Mouse (Mus musculus): Measurements from ENCODE around the gene Tacc2. TPM values are rescaled to one million over a fixed set of nuclear protein-coding genes. Genes with fewer than 3 reads are reported as not detected.

The Tacc2 gene
- total RNA-seq, 2 experiments from 2014 or later: 515 to 576 TPM

GRCm38 (mm10) chr7:130600546-130600945 is 23.3 kb downstream of the Tacc2 start:
- intact Hi-C loops (cut with DNase I): loop anchor here (10.0 kb wide), 1 partner anchor 66 kb away; no protein-coding TSS in a partner anchor
- no peak for TF ChIP-seq CTCF (IDR thresholded peaks at IDR 0.05)
- Histone ChIP-seq H3K4me3 (no peak overlapping the region), H3K27ac (peak overlapping the region; percentile 35; the same call in 1 of the 2 replicates)
- DNase-seq: no peak

- no peak for TF ChIP-seq CTCF (IDR thresholded peaks at IDR 0.05)
- intact Hi-C loops (cut with DNase I): loop anchor here (10.0 kb wide), 1 partner anchor 68 kb away; no protein-coding TSS in a partner anchor
- Histone ChIP-seq H3K27ac (peak overlapping the region; percentile 12; the same call in 1 of the 2 replicates), H3K4me3 (no peak overlapping the region)
- no peak for DNase-seq
Observed at GRCm38 (mm10) chr7:130602804-130603203, 25.6 kb downstream of the Tacc2 start.

- H3K4me3 ChIP-seq: no peak overlapping the region
- no peak for TF ChIP-seq CTCF (IDR thresholded peaks at IDR 0.05)
- DNase-seq: no peak
- no peak overlapping the region for H3K27ac ChIP-seq
- intact Hi-C loops (cut with DNase I): loop anchor here (10.0 kb wide), 1 partner anchor 69 kb away; no protein-coding TSS in a partner anchor
Observed at GRCm38 (mm10) chr7:130603556-130603955, 26.3 kb downstream of the Tacc2 start.

GRCm38 (mm10) chr7:130604390-130604789 is 27.2 kb downstream of the Tacc2 start:
- no peak for TF ChIP-seq CTCF (IDR thresholded peaks at IDR 0.05)
- H3K4me3 ChIP-seq: no peak overlapping the region
- H3K27ac ChIP-seq: 0 out of 2 replicates have a peak overlapping the region, but pooled peaks have one; percentile 2
- intact Hi-C loops (cut with DNase I): loop anchor here (10.0 kb wide), 1 partner anchor 70 kb away; no protein-coding TSS in a partner anchor
- no peak for DNase-seq

GRCm38 (mm10) chr7:130605111-130605510 is 27.9 kb downstream of the Tacc2 start:
- peak overlapping the region; percentile 2; the same call in 1 of the 2 replicates for H3K27ac ChIP-seq
- TF ChIP-seq CTCF (IDR thresholded peaks at IDR 0.05): peak; percentile 76
- no peak for DNase-seq
- intact Hi-C loops (cut with DNase I): loop anchor here (5.0 to 10.0 kb wide), 2 partner anchors 67 to 70 kb away; no protein-coding TSS in a partner anchor
- no peak overlapping the region for H3K4me3 ChIP-seq

GRCm38 (mm10) chr7:130606958-130607357 is 29.7 kb downstream of the Tacc2 start:
- no peak overlapping the region for H3K4me3 ChIP-seq
- no peak overlapping the region for H3K27ac ChIP-seq
- no peak for DNase-seq
- no peak for TF ChIP-seq CTCF (IDR thresholded peaks at IDR 0.05)
- intact Hi-C loops (cut with DNase I): loop anchor here (5.0 to 10.0 kb wide), 2 partner anchors 65 to 72 kb away; no protein-coding TSS in a partner anchor

- Histone ChIP-seq H3K4me3 (no peak overlapping the region), H3K27ac (peak overlapping the region; percentile 82)
- no peak for TF ChIP-seq CTCF (IDR thresholded peaks at IDR 0.05)
- DNase-seq: peak; percentile 47
- intact Hi-C loops (cut with DNase I): no loop called here
Observed at GRCm38 (mm10) chr7:130613973-130614372, 36.7 kb downstream of the Tacc2 start.

- no peak overlapping the region for H3K27ac ChIP-seq
- no peak for DNase-seq
- intact Hi-C loops (cut with DNase I): no loop called here
- no peak overlapping the region for H3K4me3 ChIP-seq
- TF ChIP-seq CTCF (IDR thresholded peaks at IDR 0.05): no peak
Observed at GRCm38 (mm10) chr7:130617591-130617990, 40.4 kb downstream of the Tacc2 start.

GRCm38 (mm10) chr7:130621068-130621467 is 43.8 kb downstream of the Tacc2 start:
- Histone ChIP-seq H3K27ac (no peak overlapping the region), H3K4me3 (no peak overlapping the region)
- no peak for TF ChIP-seq CTCF (IDR thresholded peaks at IDR 0.05)
- DNase-seq: no peak
- intact Hi-C loops (cut with DNase I): no loop called here

- DNase-seq: peak; percentile 50
- peak overlapping the region; percentile 16 for H3K27ac ChIP-seq
- no peak overlapping the region for H3K4me3 ChIP-seq
- intact Hi-C loops (cut with DNase I): no loop called here
- TF ChIP-seq CTCF (IDR thresholded peaks at IDR 0.05): no peak
Observed at GRCm38 (mm10) chr7:130621953-130622352, 44.7 kb downstream of the Tacc2 start.

- no peak for TF ChIP-seq CTCF (IDR thresholded peaks at IDR 0.05)
- intact Hi-C loops (cut with DNase I): no loop called here
- Histone ChIP-seq H3K4me3 (no peak overlapping the region), H3K27ac (peak overlapping the region; percentile 16)
- DNase-seq: peak; percentile 62
Observed at GRCm38 (mm10) chr7:130622359-130622758, 45.1 kb downstream of the Tacc2 start.

- Histone ChIP-seq H3K27ac (no peak overlapping the region), H3K4me3 (no peak overlapping the region)
- no peak for DNase-seq
- intact Hi-C loops (cut with DNase I): no loop called here
- TF ChIP-seq CTCF (IDR thresholded peaks at IDR 0.05): no peak
Observed at GRCm38 (mm10) chr7:130624299-130624698, 47.1 kb downstream of the Tacc2 start.

- no peak for TF ChIP-seq CTCF (IDR thresholded peaks at IDR 0.05)
- intact Hi-C loops (cut with DNase I): no loop called here
- no peak for DNase-seq
- H3K27ac ChIP-seq: no peak overlapping the region; the same call in 1 of the 2 replicates
- H3K4me3 ChIP-seq: 0 out of 2 replicates have a peak overlapping the region, but pooled peaks have one; percentile 11
Observed at GRCm38 (mm10) chr7:130625361-130625760, 48.1 kb downstream of the Tacc2 start.

GRCm38 (mm10) chr7:130628601-130629000 is 51.4 kb downstream of the Tacc2 start:
- Histone ChIP-seq H3K27ac (peak overlapping the region; percentile 50), H3K4me3 (no peak overlapping the region)
- intact Hi-C loops (cut with DNase I): no loop called here
- DNase-seq: no peak
- TF ChIP-seq CTCF (IDR thresholded peaks at IDR 0.05): no peak

All from gastrocnemius, adult 2 months (tissue).